Mouse (Mus musculus): Measurements from ENCODE around the gene Ssmem1. TPM values are rescaled to one million over a fixed set of nuclear protein-coding genes. Genes with fewer than 3 reads are reported as not detected.

Gene Ssmem1
- total and polyA plus RNA-seq, 3 experiments = 0.16 TPM; not detected in 2

DNA sequence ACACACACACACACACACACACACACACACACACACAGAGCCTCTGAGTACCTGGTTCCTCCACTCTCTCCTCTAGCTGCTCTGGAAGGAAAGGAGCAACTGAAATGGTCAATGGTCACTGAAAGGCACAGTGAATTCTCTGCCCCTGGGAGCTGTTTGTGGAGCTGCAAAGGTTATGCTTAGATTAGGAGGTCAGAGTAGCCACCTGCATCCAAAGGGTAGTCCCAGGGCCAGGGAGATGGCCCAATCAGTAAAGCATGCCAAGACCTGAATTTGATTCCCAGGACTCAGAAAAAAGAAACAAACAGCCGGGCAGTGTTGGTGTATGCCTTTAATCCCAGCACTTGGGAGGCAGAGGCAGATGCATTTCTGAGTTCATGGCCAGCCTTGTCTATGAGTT is 41.6 kb upstream of the Ssmem1 start:
- no peaks in the 10 kb centered on the region for H3K4me1 ChIP-seq (ENCODE audit: control insufficient read depth, insufficient read depth, low read length)
- H3K9ac ChIP-seq (ENCODE audit: low read depth, low read length) = no peak overlapping the region
- 94% methylated on average over 1 of the region's 1 CpGs for WGBS
- H3K27ac ChIP-seq = no peak overlapping the region
- intact Hi-C loops (cut with DNase I) = no loop called here
- no peaks in the 10 kb centered on the region for H3K36me3 ChIP-seq (ENCODE audit: control insufficient read depth, insufficient read depth, low read length)
- H3K27me3 ChIP-seq (ENCODE audit: control insufficient read depth, insufficient read depth, low read length) = no peaks in the 10 kb centered on the region
- H3K79me2 ChIP-seq (replicated peaks; ENCODE audit: control insufficient read depth, insufficient read depth, low read length) = no peaks in the 10 kb centered on the region
- H3K4me3 ChIP-seq = no peak overlapping the region
- no peak for DNase-seq
- no peak for TF ChIP-seq EP300 (IDR thresholded peaks at IDR 0.05; ENCODE audit: insufficient read depth, low read depth, low read length)
- TF ChIP-seq CTCF (IDR thresholded peaks at IDR 0.05) = no peak
- TF ChIP-seq POLR2A (IDR thresholded peaks at IDR 0.05; ENCODE audit: insufficient read depth, low read depth, low read length) = no peak

DNA sequence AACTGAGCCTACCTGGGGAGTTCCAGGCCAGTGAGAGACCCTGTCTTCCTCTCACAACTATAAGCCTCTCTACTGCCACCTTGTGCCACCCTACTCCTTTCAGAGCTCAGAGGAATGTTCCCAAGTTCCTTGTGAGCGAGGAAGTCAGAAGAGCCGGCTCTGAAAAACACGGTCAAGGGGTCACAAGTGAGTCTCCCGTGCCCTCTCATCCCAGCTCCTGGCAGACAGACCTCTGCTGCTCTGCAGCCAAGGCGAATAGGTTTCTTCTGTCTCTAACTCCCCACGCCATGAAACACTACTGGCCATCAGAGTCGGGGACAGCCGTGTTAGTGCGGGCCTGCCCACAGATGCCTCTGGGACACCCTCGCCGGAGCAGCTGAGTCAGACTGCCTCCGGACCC is 41.0 kb upstream of the Ssmem1 start:
- Histone ChIP-seq H3K4me3 (no peak overlapping the region), H3K79me2 (replicated peaks; ENCODE audit: control insufficient read depth, insufficient read depth, low read length) (no peaks in the 10 kb centered on the region), H3K4me1 (ENCODE audit: control insufficient read depth, insufficient read depth, low read length) (no peaks in the 10 kb centered on the region), H3K36me3 (ENCODE audit: control insufficient read depth, insufficient read depth, low read length) (no peaks in the 10 kb centered on the region), H3K27me3 (ENCODE audit: control insufficient read depth, insufficient read depth, low read length) (no peaks in the 10 kb centered on the region), H3K27ac (no peak overlapping the region), H3K9ac (ENCODE audit: low read depth, low read length) (no peak overlapping the region)
- WGBS = 44% methylated on average over 12 of the region's 12 CpGs
- peak; percentile 55 for TF ChIP-seq CTCF (IDR thresholded peaks at IDR 0.05)
- no peak for TF ChIP-seq EP300 (IDR thresholded peaks at IDR 0.05; ENCODE audit: insufficient read depth, low read depth, low read length)
- TF ChIP-seq POLR2A (IDR thresholded peaks at IDR 0.05; ENCODE audit: insufficient read depth, low read depth, low read length) = no peak
- intact Hi-C loops (cut with DNase I) = no loop called here
- peak in 1 of 2 experiments; percentile 29 for DNase-seq

DNA sequence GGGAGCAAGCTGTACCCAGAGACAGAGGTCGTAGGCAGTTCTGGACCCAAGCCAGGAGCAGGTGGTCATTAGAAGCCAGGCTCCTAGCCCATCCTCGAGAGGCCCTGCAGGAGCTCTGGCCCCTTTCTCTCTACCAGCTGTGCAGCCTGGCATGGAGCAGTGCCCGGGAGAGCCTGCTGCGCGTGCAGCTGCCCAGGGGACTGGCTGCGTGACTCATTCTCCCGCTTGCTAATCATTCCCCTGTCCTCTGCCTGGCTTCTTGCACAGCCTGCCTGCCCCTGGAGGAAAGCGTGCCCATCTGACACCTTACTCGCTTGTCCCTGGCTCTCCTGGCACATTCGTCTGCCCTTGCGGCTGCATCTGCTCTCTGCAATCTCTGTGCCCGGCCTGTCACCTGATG is 40.3 kb upstream of the Ssmem1 start:
- no peak overlapping the region for H3K4me3 ChIP-seq
- no peaks in the 10 kb centered on the region for H3K4me1 ChIP-seq (ENCODE audit: control insufficient read depth, insufficient read depth, low read length)
- TF ChIP-seq POLR2A (IDR thresholded peaks at IDR 0.05; ENCODE audit: insufficient read depth, low read depth, low read length) = no peak
- TF ChIP-seq EP300 (IDR thresholded peaks at IDR 0.05; ENCODE audit: insufficient read depth, low read depth, low read length) = no peak
- no peak for TF ChIP-seq CTCF (IDR thresholded peaks at IDR 0.05)
- 69% methylated on average over 12 of the region's 12 CpGs for WGBS
- no peaks in the 10 kb centered on the region for H3K27me3 ChIP-seq (ENCODE audit: control insufficient read depth, insufficient read depth, low read length)
- peak in 1 of 2 experiments; percentile 20 for DNase-seq
- H3K9ac ChIP-seq (ENCODE audit: low read depth, low read length) = no peak overlapping the region
- H3K36me3 ChIP-seq (ENCODE audit: control insufficient read depth, insufficient read depth, low read length) = no peaks in the 10 kb centered on the region
- H3K79me2 ChIP-seq (replicated peaks; ENCODE audit: control insufficient read depth, insufficient read depth, low read length) = no peaks in the 10 kb centered on the region
- intact Hi-C loops (cut with DNase I) = no loop called here
- no peak overlapping the region for H3K27ac ChIP-seq

DNA sequence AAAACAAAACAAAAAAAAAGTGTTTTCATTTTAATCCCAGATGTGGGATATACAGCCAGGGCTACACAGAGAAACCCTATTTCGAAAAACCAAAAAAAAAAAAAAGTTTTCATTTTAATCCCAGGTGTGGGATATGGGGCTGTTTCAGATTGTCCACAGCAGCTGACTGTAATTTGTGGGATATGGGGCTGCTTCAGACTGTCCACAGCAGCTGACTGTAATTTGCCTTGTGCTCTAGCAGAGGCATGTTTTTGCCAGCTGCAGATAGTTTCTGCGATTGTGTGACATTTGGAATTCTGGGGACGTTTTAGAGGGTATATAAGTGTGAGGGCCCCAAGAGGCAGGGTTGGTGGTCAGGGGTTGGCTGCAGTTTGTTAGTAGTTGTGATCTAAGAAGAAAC is 37.9 kb upstream of the Ssmem1 start:
- Histone ChIP-seq H3K9ac (ENCODE audit: low read depth, low read length) (no peak overlapping the region), H3K4me1 (ENCODE audit: control insufficient read depth, insufficient read depth, low read length) (no peaks in the 10 kb centered on the region), H3K36me3 (ENCODE audit: control insufficient read depth, insufficient read depth, low read length) (no peaks in the 10 kb centered on the region), H3K79me2 (replicated peaks; ENCODE audit: control insufficient read depth, insufficient read depth, low read length) (no peaks in the 10 kb centered on the region), H3K27ac (no peak overlapping the region), H3K4me3 (no peak overlapping the region), H3K27me3 (ENCODE audit: control insufficient read depth, insufficient read depth, low read length) (no peaks in the 10 kb centered on the region)
- DNase-seq = no peak
- TF ChIP-seq EP300 (IDR thresholded peaks at IDR 0.05; ENCODE audit: insufficient read depth, low read depth, low read length) (no peak), CTCF (IDR thresholded peaks at IDR 0.05) (no peak), POLR2A (IDR thresholded peaks at IDR 0.05; ENCODE audit: insufficient read depth, low read depth, low read length) (no peak)
- intact Hi-C loops (cut with DNase I) = no loop called here
- WGBS = 69% methylated on average over 3 of the region's 3 CpGs

DNA sequence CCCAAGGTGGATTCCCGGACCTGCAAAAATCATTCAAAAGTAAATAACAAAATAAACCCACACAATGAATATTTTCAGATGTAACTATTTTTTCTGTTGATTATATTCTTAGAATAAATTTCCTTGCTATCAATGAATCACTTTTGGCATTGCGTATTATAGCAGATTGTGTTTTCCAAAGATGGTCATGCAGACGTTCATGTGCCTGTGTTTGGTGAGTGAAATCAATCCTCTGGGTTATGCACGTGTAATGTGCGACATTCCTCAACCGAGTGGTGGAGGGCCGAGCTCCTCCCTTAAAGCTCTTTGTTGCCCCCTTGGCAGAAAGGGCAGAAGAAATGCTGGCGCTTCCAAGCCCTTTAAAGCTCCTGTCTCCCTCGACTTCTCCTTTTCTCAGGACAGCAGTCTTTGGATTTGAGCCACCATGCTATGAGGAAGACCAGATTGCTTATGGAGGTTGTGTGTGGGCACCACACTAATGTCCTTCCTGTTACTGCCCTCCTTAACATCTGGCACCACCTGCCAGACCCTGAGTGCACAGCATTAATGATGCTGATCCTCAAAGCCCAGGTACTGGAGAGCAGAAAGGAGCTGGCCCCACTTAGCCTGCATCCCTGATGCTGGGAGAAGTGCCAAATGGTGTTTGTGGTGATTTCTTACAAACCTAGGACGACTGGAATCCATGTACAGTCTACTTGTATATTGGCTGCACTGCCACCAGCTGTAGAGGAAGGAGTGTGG is 33.5 kb upstream of the Ssmem1 start:
- H3K36me3 ChIP-seq (ENCODE audit: control insufficient read depth, insufficient read depth, low read length) = no peaks in the 10 kb centered on the region
- no peaks in the 10 kb centered on the region for H3K79me2 ChIP-seq (replicated peaks; ENCODE audit: control insufficient read depth, insufficient read depth, low read length)
- no peak overlapping the region for H3K4me3 ChIP-seq
- no peak for TF ChIP-seq EP300 (IDR thresholded peaks at IDR 0.05; ENCODE audit: insufficient read depth, low read depth, low read length)
- TF ChIP-seq POLR2A (IDR thresholded peaks at IDR 0.05; ENCODE audit: insufficient read depth, low read depth, low read length) = no peak
- no peak for TF ChIP-seq CTCF (IDR thresholded peaks at IDR 0.05)
- no peak overlapping the region for H3K27ac ChIP-seq
- no peak overlapping the region for H3K9ac ChIP-seq (ENCODE audit: low read depth, low read length)
- 58% methylated on average over 10 of the region's 10 CpGs for WGBS
- H3K27me3 ChIP-seq (ENCODE audit: control insufficient read depth, insufficient read depth, low read length) = no peaks in the 10 kb centered on the region
- intact Hi-C loops (cut with DNase I) = no loop called here
- no peaks in the 10 kb centered on the region for H3K4me1 ChIP-seq (ENCODE audit: control insufficient read depth, insufficient read depth, low read length)
- DNase-seq = no peak

DNA sequence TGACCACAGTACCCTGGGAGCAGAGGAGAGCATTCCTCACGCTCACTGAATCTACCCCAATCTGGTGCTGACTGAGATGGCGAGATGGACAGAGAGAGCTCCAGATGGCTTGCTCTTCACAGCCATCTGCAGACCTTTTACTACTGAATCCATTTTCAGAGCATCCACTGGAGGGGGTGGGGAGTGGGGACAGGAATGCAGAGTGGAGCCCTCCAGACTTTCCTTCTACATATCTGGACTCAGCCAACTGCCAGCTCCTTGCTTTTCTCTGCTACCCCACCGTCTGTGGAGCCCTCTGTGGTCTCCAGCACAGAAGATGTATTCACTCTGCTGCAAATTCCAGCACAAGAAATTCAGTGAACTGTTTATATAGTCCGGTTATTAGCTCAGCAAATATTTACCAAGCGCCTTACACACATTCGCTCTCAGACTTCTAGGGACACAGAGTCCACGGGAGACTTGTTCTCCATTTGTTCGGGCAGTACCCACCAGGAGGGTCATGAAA is 32.4 kb upstream of the Ssmem1 start:
- H3K36me3 ChIP-seq (ENCODE audit: control insufficient read depth, insufficient read depth, low read length) = no peaks in the 10 kb centered on the region
- no peaks in the 10 kb centered on the region for H3K79me2 ChIP-seq (replicated peaks; ENCODE audit: control insufficient read depth, insufficient read depth, low read length)
- WGBS = 93% methylated on average over 8 of the region's 8 CpGs
- intact Hi-C loops (cut with DNase I) = no loop called here
- no peak overlapping the region for H3K4me3 ChIP-seq
- no peak for TF ChIP-seq CTCF (IDR thresholded peaks at IDR 0.05)
- no peak for TF ChIP-seq EP300 (IDR thresholded peaks at IDR 0.05; ENCODE audit: insufficient read depth, low read depth, low read length)
- no peak overlapping the region for H3K9ac ChIP-seq (ENCODE audit: low read depth, low read length)
- no peaks in the 10 kb centered on the region for H3K27me3 ChIP-seq (ENCODE audit: control insufficient read depth, insufficient read depth, low read length)
- no peak for DNase-seq
- no peak overlapping the region for H3K27ac ChIP-seq
- H3K4me1 ChIP-seq (ENCODE audit: control insufficient read depth, insufficient read depth, low read length) = no peaks in the 10 kb centered on the region
